Mouse (Mus musculus): Measurements from ENCODE around the gene Ubox5. TPM values are rescaled to one million over a fixed set of nuclear protein-coding genes. Genes with fewer than 3 reads are reported as not detected.
A peak's percentile ranks its signal among the peaks of the same experiment; 100 is the strongest.

Ubox5 gene
- polyA plus RNA-seq, 1 experiment, result 8.4 TPM

DNA sequence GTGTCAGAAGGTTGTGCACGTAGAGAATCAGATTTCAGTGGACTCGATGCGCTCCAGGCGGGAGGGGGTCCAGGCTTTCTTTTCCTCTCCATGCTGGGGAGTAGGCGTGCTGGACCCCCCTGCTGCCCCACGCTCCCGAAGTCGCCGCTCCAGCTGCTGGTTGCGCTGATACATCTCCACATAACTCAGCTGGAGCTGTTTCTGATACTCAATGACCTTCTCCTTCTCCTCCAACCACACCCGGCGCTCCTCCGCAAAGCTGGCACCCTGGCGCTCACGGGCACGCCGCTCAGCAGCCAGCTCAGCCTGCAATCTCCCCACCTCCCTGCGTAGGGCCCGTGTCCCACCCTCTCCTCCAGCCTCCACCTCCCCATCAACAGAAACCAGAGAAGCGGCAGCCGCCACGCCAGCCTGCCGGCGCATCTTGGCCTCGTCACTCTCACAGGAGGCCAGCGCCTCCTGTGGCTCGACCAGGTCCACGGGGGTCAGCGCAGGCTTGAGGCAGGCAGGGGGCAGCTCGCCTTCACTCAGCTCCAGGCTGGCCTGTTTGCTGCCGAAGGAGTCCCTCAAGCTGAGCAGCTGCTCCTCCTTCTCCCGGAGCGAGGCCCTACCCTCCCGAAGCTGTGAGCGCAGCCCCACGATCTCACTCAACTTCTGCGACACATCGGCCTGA, 5.0 kb upstream of the Ubox5 start:
- TF ChIP-seq POLR2A (IDR thresholded peaks at IDR 0.05; ENCODE audit: low read depth, low read length), result 0 out of 2 replicates have a peak, but pooled peaks have one; percentile 28
- TF ChIP-seq CTCF (IDR thresholded peaks at IDR 0.05; ENCODE audit: borderline replicate concordance, insufficient read depth, low read length), result peak; percentile 18; the same call in 1 of the 2 replicates
- no peak overlapping the region for H3K4me3 ChIP-seq (ENCODE audit: insufficient read depth, low read length)
- H3K4me1 ChIP-seq (ENCODE audit: control insufficient read depth, insufficient read depth, low read length), result no peaks in the 10 kb centered on the region
- no peak overlapping the region for H3K27ac ChIP-seq (ENCODE audit: insufficient read depth, low read length)

DNA sequence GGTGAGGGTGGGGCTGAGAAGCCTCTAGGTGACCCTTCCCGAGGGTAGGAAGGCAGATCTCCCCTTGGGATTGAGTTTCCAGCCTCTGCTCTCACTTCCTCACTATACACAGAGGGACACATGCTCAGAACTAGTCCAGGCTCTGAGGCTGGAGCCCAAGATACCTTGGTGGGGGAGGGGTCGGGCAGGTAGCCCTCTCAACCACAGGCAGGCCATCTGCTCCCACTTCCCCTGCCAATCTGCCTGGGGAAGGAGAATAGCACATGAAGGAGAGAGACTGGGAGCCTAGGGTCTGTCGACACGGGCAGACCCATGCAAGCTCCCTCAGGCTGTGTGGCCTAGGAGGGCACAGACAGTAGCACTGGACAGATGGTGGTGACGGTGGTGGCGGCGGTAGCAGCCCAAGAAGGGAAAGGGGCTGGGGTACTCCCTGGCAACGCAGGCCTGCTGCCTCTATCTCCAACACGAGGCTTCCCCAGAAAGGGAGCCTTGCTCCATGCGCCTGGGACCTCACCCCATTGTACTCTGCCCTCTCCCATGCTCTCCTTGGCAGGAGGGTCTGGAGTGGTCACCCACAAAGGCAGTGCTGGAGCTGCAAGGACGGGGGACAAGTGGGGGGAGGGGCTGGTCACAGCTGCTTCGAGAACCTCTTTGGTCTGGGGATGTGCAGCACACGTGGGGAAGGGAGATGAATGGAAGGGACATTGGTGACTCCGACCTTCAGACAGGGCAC, 4.3 kb upstream of the Ubox5 start:
- H3K27ac ChIP-seq (ENCODE audit: insufficient read depth, low read length), result no peak overlapping the region
- H3K4me3 ChIP-seq (ENCODE audit: insufficient read depth, low read length), result no peak overlapping the region
- TF ChIP-seq CTCF (IDR thresholded peaks at IDR 0.05; ENCODE audit: borderline replicate concordance, insufficient read depth, low read length) (no peak), POLR2A (IDR thresholded peaks at IDR 0.05; ENCODE audit: low read depth, low read length) (no peak)
- H3K4me1 ChIP-seq (ENCODE audit: control insufficient read depth, insufficient read depth, low read length), result no peaks in the 10 kb centered on the region

- TF ChIP-seq POLR2A (IDR thresholded peaks at IDR 0.05; ENCODE audit: low read depth, low read length) (no peak), CTCF (IDR thresholded peaks at IDR 0.05; ENCODE audit: borderline replicate concordance, insufficient read depth, low read length) (no peak)
- no peak overlapping the region for H3K27ac ChIP-seq (ENCODE audit: insufficient read depth, low read length)
- no peak overlapping the region for H3K4me3 ChIP-seq (ENCODE audit: insufficient read depth, low read length)
- no peaks in the 10 kb centered on the region for H3K4me1 ChIP-seq (ENCODE audit: control insufficient read depth, insufficient read depth, low read length)
Measured at GRCm38 (mm10) chr2:130632887-130633675, 3.2 kb upstream of the Ubox5 start.

GRCm38 (mm10) chr2:130632416-130632815, 2.6 kb upstream of the Ubox5 start:
- no peak overlapping the region for H3K27ac ChIP-seq (ENCODE audit: insufficient read depth, low read length)
- H3K4me3 ChIP-seq (ENCODE audit: insufficient read depth, low read length), result no peak overlapping the region
- H3K4me1 ChIP-seq (ENCODE audit: control insufficient read depth, insufficient read depth, low read length), result no peaks in the 10 kb centered on the region
- TF ChIP-seq CTCF (IDR thresholded peaks at IDR 0.05; ENCODE audit: borderline replicate concordance, insufficient read depth, low read length), result no peak
- no peak for TF ChIP-seq POLR2A (IDR thresholded peaks at IDR 0.05; ENCODE audit: low read depth, low read length)

DNA sequence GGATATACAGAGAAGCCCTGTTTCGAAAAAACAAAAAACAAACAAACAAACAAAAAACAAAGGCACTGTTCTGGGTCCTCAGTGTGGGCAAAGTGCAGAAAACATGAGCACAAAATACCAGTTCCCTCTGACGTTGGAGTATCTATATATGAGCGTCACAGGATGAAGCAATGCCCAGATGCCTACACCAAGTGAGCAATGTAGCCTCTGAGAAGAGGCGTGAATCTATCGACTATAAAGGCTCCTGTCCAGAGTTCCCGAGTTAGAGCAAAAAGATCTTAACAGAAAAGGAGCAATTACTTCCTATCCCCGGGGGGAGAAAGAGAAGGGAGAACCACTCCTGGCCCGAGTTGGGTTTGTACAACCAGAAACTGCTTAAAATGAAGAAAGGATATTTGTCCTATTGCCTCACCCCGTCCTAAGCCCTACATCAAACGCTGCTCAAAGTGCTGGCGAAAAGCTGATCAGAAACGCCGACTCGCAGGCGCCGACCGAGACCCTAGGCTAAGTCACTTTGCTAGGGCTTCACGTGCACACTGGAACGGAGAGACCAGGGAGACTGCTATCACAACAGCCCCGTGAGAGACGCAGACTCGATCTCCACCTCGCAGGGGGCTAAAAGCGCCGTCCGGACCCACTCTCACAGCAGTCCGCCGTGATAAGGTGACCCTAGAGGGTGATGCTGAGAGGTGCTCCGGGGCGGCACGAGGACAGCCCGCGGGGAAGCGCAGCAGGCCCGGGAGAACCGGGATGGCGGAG, 579 bp downstream of the Ubox5 start:
- no peak for TF ChIP-seq POLR2A (IDR thresholded peaks at IDR 0.05; ENCODE audit: low read depth, low read length)
- TF ChIP-seq CTCF (IDR thresholded peaks at IDR 0.05; ENCODE audit: borderline replicate concordance, insufficient read depth, low read length), result no peak
- no peak overlapping the region for H3K27ac ChIP-seq (ENCODE audit: insufficient read depth, low read length)
- H3K4me3 ChIP-seq (ENCODE audit: insufficient read depth, low read length), result peak overlapping the region; percentile 95
- no peaks in the 10 kb centered on the region for H3K4me1 ChIP-seq (ENCODE audit: control insufficient read depth, insufficient read depth, low read length)

- H3K4me1 ChIP-seq (ENCODE audit: control insufficient read depth, insufficient read depth, low read length), result no peaks in the 10 kb centered on the region
- TF ChIP-seq POLR2A (IDR thresholded peaks at IDR 0.05; ENCODE audit: low read depth, low read length) (no peak), CTCF (IDR thresholded peaks at IDR 0.05; ENCODE audit: borderline replicate concordance, insufficient read depth, low read length) (no peak)
- peak overlapping the region; percentile 95 for H3K4me3 ChIP-seq (ENCODE audit: insufficient read depth, low read length)
- no peak overlapping the region for H3K27ac ChIP-seq (ENCODE audit: insufficient read depth, low read length)
Measured at GRCm38 (mm10) chr2:130628424-130628823, 1.4 kb downstream of the Ubox5 start.

DNA sequence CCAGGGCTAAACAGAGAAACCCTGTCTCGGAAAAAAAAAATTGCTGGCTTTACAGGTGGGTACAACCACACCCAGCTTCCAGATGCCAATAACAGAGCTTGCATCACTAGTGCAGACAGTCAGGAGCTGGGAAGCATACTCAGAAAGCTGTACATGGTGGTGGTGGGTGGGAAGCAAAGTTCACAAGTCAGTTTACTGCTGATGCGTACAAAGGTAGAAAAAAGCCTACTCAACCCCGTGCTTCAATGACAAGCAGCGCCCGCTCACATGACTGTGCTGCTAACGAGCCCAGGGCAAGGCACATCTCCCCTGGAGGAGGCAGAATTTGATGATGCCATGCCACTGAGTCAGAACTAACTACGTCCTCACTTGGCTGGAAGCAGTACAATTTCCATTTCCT, 10.9 kb downstream of the Ubox5 start:
- no peaks in the 10 kb centered on the region for H3K4me1 ChIP-seq (ENCODE audit: control insufficient read depth, insufficient read depth, low read length)
- H3K27ac ChIP-seq (ENCODE audit: insufficient read depth, low read length), result no peak overlapping the region
- TF ChIP-seq POLR2A (IDR thresholded peaks at IDR 0.05; ENCODE audit: low read depth, low read length) (no peak), CTCF (IDR thresholded peaks at IDR 0.05; ENCODE audit: borderline replicate concordance, insufficient read depth, low read length) (no peak)
- H3K4me3 ChIP-seq (ENCODE audit: insufficient read depth, low read length), result no peak overlapping the region

GRCm38 (mm10) chr2:130613091-130613490, 16.7 kb downstream of the Ubox5 start:
- TF ChIP-seq POLR2A (IDR thresholded peaks at IDR 0.05; ENCODE audit: low read depth, low read length), result no peak
- TF ChIP-seq CTCF (IDR thresholded peaks at IDR 0.05; ENCODE audit: borderline replicate concordance, insufficient read depth, low read length), result 0 out of 2 replicates have a peak, but pooled peaks have one; percentile 6
- Histone ChIP-seq H3K4me1 (ENCODE audit: control insufficient read depth, insufficient read depth, low read length) (no peaks in the 10 kb centered on the region), H3K4me3 (ENCODE audit: insufficient read depth, low read length) (no peak overlapping the region), H3K27ac (ENCODE audit: insufficient read depth, low read length) (no peak overlapping the region)

- TF ChIP-seq CTCF (IDR thresholded peaks at IDR 0.05; ENCODE audit: borderline replicate concordance, insufficient read depth, low read length) (no peak), POLR2A (IDR thresholded peaks at IDR 0.05; ENCODE audit: low read depth, low read length) (no peak)
- Histone ChIP-seq H3K4me1 (ENCODE audit: control insufficient read depth, insufficient read depth, low read length) (no peaks in the 10 kb centered on the region), H3K4me3 (ENCODE audit: insufficient read depth, low read length) (no peak overlapping the region), H3K27ac (ENCODE audit: insufficient read depth, low read length) (no peak overlapping the region)
Measured at GRCm38 (mm10) chr2:130602195-130602594, 27.6 kb downstream of the Ubox5 start.
